Mouse (Mus musculus): Measurements from ENCODE around the gene Plpp3. TPM values are rescaled to one million over a fixed set of nuclear protein-coding genes. Genes with fewer than 3 reads are reported as not detected.

The Plpp3 gene
- total RNA-seq, 2 experiments from 2014 or later: 147 to 149 TPM

Other genes starting within 250 kb of the Plpp3 start
- 1 to 10 TPM; 1.2 to 1.8 TPM for gene Fyb2, start 243.9 kb upstream of the Plpp3 start, total RNA-seq (2021)
- 10 to 100 TPM; 22.5 to 23.5 TPM for gene Prkaa2, start 47.5 kb upstream of the Plpp3 start, total RNA-seq (2021)